In the genomic region with DNA sequence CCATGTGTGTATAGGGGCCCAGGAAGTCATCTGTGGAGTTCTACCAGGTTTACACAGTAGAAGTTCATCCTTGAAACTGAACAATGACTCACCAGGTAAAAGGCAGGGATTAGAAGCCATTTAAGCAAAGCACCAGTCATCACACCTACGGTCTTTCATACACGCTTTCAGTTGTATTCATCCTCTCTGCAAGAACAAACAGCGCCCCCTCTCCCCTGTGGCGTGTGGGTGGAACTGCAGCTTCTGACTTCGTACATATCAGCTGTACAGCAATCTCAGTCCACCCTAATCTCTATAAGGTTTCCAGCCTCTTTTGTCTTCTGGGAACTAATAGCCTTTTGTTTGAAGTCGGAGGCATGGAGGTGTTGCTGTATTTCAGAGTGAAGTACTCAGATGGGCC, we compare ENCODE assay signal across 9 mouse cellular contexts.
DNase-seq lines count a peak whose midpoint lies in the region; ATAC-seq and TF ChIP-seq lines count a peak whose summit lies in the region.
"Had no signal": no experiment of that assay in that cellular context is flagged by ENCODE, and none has a peak within 500 bp of the region (broad histone marks: within the 10 kb centered on the region; RNA-seq: fewer than 3 reads in every experiment).

No protein-coding gene starts in this region.

- H3K4me3 ChIP-seq in hindbrain, embryonic 11.5 days (ENCODE audit: low read depth, low read length), result no peak overlapping the region
- H3K4me3 ChIP-seq in hindbrain, embryonic 13.5 days, result no peak overlapping the region
- no peak overlapping the region for H3K4me3 ChIP-seq in C2C12 (ENCODE audit: insufficient read depth, poor library complexity, severe bottlenecking)
- H3K4me3 ChIP-seq: limb, embryonic 15.5 days had no signal

- H3K79me2 ChIP-seq in C2C12 (ENCODE audit: control insufficient read depth, insufficient read depth), result no peaks in the 10 kb centered on the region

- H3K36me3 ChIP-seq in hindbrain, embryonic 11.5 days (ENCODE audit: control insufficient read depth, insufficient read depth, low read length), result no peaks in the 10 kb centered on the region
- no peaks in the 10 kb centered on the region for H3K36me3 ChIP-seq in hindbrain, embryonic 13.5 days
- no peaks in the 10 kb centered on the region for H3K36me3 ChIP-seq in C2C12 (ENCODE audit: control insufficient read depth, insufficient read depth)
- H3K36me3 ChIP-seq: limb, embryonic 15.5 days had no signal

- H3K27ac ChIP-seq in hindbrain, embryonic 11.5 days (ENCODE audit: low read depth, low read length), result no peak overlapping the region
- no peak overlapping the region for H3K27ac ChIP-seq in hindbrain, embryonic 13.5 days
- H3K27ac ChIP-seq: limb, embryonic 15.5 days had no signal

- H3K27me3 ChIP-seq in hindbrain, embryonic 11.5 days (ENCODE audit: control insufficient read depth, insufficient read depth, low read length), result no peaks in the 10 kb centered on the region
- no peaks in the 10 kb centered on the region for H3K27me3 ChIP-seq in hindbrain, embryonic 13.5 days
- no peaks in the 10 kb centered on the region for H3K27me3 ChIP-seq in C2C12 (ENCODE audit: control insufficient read depth, insufficient read depth, insufficient read length)
- H3K27me3 ChIP-seq: limb, embryonic 15.5 days had no signal

- DNase-seq in hindbrain, embryonic 11.5 days (ENCODE audit: low spot score), result peak; percentile 64
- peak; percentile 36 for DNase-seq in Muller cell, postnatal 12 days (ENCODE audit: inconsistent ontology term)
- peak; percentile 61 for DNase-seq in embryo, embryonic 10.5 days (ENCODE audit: low spot score)
- DNase-seq in testis, postnatal 14 days (ENCODE audit: low spot score), result peak; percentile 64
- no peak for DNase-seq in gastrocnemius, adult 8-10 months (ENCODE audit: low spot score in 2 of 2)

- H3K79me3 ChIP-seq in C2C12 (ENCODE audit: low read depth), result no peaks in the 10 kb centered on the region

- no peak overlapping the region for H3K9ac ChIP-seq in hindbrain, embryonic 11.5 days (ENCODE audit: low read depth, low read length)
- no peak overlapping the region for H3K9ac ChIP-seq in hindbrain, embryonic 13.5 days
- H3K9ac ChIP-seq: limb, embryonic 15.5 days had no signal

- H3K9me3 ChIP-seq in hindbrain, embryonic 11.5 days (ENCODE audit: control insufficient read depth, low read length), result no peaks in the 10 kb centered on the region
- H3K9me3 ChIP-seq in hindbrain, embryonic 13.5 days, result 0 out of 2 replicates have a peak, but pooled peaks cover 3% of the 10 kb centered on the region
- H3K9me3 ChIP-seq: limb, embryonic 15.5 days had no signal

- TF ChIP-seq CTCF in C2C12 (IDR thresholded peaks at IDR 0.05; ENCODE audit: control insufficient read depth, insufficient read depth, insufficient read length), result peak; percentile 13

- 57% methylated on average over 6 of the region's 6 CpGs for WGBS in hindbrain, embryonic 11.5 days
- WGBS in hindbrain, embryonic 13.5 days, result 62% methylated on average over 6 of the region's 6 CpGs

- H3ac ChIP-seq in C2C12 (ENCODE audit: control insufficient read depth, insufficient read length, low read depth), result no peak overlapping the region

- no peak for ATAC-seq in hindbrain, embryonic 11.5 days (ENCODE audit: low FRiP score)
- no peak for ATAC-seq in hindbrain, embryonic 13.5 days (ENCODE audit: low FRiP score)
- ATAC-seq in megakaryocyte-erythroid progenitor cell, adult 5-6 weeks (replicated peaks; ENCODE audit: low FRiP score, low TSS enrichment, poor library complexity, severe bottlenecking), result peak; percentile 65; the same call in 1 of the 2 replicates

- H3K4me2 ChIP-seq in hindbrain, embryonic 11.5 days (replicated peaks; ENCODE audit: low read depth, low read length), result no peak overlapping the region
- no peak overlapping the region for H3K4me2 ChIP-seq in hindbrain, embryonic 13.5 days
- H3K4me2 ChIP-seq: limb, embryonic 15.5 days had no signal

- H3K4me1 ChIP-seq in hindbrain, embryonic 11.5 days (replicated peaks; ENCODE audit: control insufficient read depth, insufficient read depth, low read length), result no peaks in the 10 kb centered on the region
- H3K4me1 ChIP-seq in hindbrain, embryonic 13.5 days (replicated peaks), result no peaks in the 10 kb centered on the region
- H3K4me1 ChIP-seq: limb, embryonic 15.5 days had no signal

TF ChIP-seq in C2C12, 6 proteins besides CTCF, POLR2A, EP300 and RAD21:
- TF ChIP-seq MYOD1 (IDR thresholded peaks at IDR 0.05; ENCODE audit: control insufficient read depth, insufficient read length, low read depth) (no peak), MYOG (IDR thresholded peaks at IDR 0.05; ENCODE audit: control insufficient read depth, extremely low read depth, insufficient read length) (no peak), FOSL1 (IDR thresholded peaks at IDR 0.05; ENCODE audit: insufficient read depth, low read length, poor library complexity, severe bottlenecking) (no peak), USF1 (IDR thresholded peaks at IDR 0.05; ENCODE audit: low read depth) (no peak), MAX (IDR thresholded peaks at IDR 0.05) (no peak), CEBPB (IDR thresholded peaks at IDR 0.05; ENCODE audit: low read depth) (no peak)
TF ChIP-seq in C2C12: peak in this region for 0.

Comparison
In these comparisons a context has a peak if more than half of its experiments do, and no peak if none do; other contexts are left out.
1. DNase-seq: peak in hindbrain, embryonic 11.5 days (single experiment), Muller cell, postnatal 12 days (single experiment), embryo, embryonic 10.5 days (single experiment) and testis, postnatal 14 days (single experiment); none in gastrocnemius, adult 8-10 months (0 of 2).